Mouse (Mus musculus) heart, adult 2 months (tissue): ENCODE data around the gene Sorcs2.

ENCODE experiments used
- CTCF ChIP-seq: fragments of 200-600 bp; IDR thresholded peaks from 2 replicates; pipeline ENCODE4 v1.8.1; 2022; ENCODE audit warnings: antibody characterized with exemption, mild to moderate bottlenecking, moderate library complexity
- EP300 ChIP-seq: fragments of 200-500 bp; IDR thresholded peaks from 2 replicates; pipeline ENCODE4 v1.6.1; 2011; ENCODE audit warnings: low read depth, low read length, control low read depth; ENCODE audit not compliant: insufficient read depth
- POLR2A ChIP-seq: fragments of 200-500 bp; IDR thresholded peaks from 2 replicates; pipeline ENCODE4 v1.6.1; 2011; ENCODE audit warnings: mild to moderate bottlenecking, low read depth, low read length, control low read depth; ENCODE audit not compliant: insufficient read depth

DNA sequence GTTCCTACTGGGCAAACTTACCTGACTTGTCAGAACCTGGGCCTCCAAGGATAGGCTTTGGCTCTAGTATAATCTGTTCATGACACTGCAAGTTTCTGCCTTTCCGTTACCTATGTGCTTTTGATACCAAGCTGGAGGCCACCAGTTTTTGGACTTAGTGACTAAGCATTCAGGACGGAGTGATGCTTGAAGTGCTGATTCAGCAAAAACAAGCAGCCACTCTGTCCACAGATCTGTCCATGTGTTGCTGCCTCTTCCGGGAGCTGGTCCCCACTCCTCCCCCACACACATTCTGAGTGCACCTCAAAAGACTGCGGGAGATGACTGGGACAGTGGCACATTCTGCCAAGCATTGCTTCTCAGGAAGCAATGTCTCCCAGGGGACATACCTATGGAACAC, 388.5 kb downstream of the Sorcs2 start:
- no peak for TF ChIP-seq CTCF
- no peak for TF ChIP-seq POLR2A
- TF ChIP-seq EP300, result no peak
